Mouse (Mus musculus) gastrocnemius, postnatal 14 days (tissue): Measurements from ENCODE around the gene Tmc4. TPM values are rescaled to one million over a fixed set of nuclear protein-coding genes. Genes with fewer than 3 reads are reported as not detected.

ENCODE experiments used
- DNase-seq: peaks from one replicate; pipeline ENCODE4 v3.0.0; 2021; ENCODE audit warnings: mixed read lengths
- intact Hi-C: fragments of 180-260 bp; cut with DNase I; formaldehyde crosslinking; loops from one replicate; pipeline ENCODE4 v1.15.1; 2025; ENCODE audit warnings: low total_unique reads
- total RNA-seq, 2 experiments: library from RNA; stranded (reverse); gene quantifications; 2 replicates each; pipeline ENCODE4 v1.2.3; 2021

The Tmc4 gene
- total RNA-seq, 2 experiments from 2014 or later: 0.64 to 0.84 TPM

GRCm38 (mm10) chr7:3693809-3694075, 16.4 kb upstream of the Tmc4 start:
- no peak for DNase-seq
- intact Hi-C loops: no loop called here

- intact Hi-C loops: no loop called here
- peak; percentile 95 for DNase-seq
These were observed 15.8 kb upstream of the Tmc4 start, which contains the start of gene Mboat7 for GRCm38 (mm10) chr7:3692987-3693808. Gene Mboat7 (minus strand): TSS chr7:3693523.

DNA sequence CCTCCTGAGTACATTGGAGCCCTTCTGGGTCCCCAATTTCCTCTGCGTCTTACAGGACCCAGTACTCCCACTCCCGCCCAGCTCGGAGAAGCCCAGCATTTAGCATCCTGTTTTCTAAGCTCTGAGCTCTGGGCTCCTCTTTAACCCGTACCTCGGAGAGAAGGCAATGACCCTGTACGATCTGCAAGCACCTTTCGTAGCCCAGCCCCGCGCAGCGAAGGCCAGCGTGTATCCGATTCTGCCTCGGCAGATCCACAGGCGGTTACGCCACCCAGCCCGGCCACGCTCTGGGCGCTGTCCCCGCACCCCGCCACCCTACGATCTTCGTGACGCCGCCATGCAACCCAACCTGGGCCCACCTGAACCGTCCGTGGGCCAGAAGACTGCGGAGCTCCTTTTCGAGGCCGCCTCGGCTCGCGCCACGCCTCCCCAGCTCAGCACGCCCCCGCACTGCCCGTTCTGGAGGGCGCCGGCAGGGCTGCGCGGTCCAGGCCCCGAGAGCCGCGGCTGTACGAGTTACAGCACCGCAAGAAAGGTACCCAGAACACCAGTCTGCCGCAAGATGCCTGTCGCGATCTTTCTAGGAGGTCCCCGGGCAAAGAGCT, 15.1 kb upstream of the Tmc4 start, which contains the start of gene Tsen34:
Tsen34 (plus strand) TSS at position 482 of the 605 bp plus-strand sequence.
- intact Hi-C loops: no loop called here
- DNase-seq: no peak

- intact Hi-C loops: no loop called here
- DNase-seq: no peak
These were observed 14.6 kb upstream of the Tmc4 start for GRCm38 (mm10) chr7:3691919-3692318.

GRCm38 (mm10) chr7:3685400-3686187, 8.2 kb upstream of the Tmc4 start:
- DNase-seq: no peak
- intact Hi-C loops: no loop called here

- no peak for DNase-seq
- intact Hi-C loops: no loop called here
These were observed 7.3 kb upstream of the Tmc4 start for GRCm38 (mm10) chr7:3684698-3685097.

- DNase-seq: no peak
- intact Hi-C loops: no loop called here
These were observed 6.7 kb upstream of the Tmc4 start for GRCm38 (mm10) chr7:3683908-3684550.

DNA sequence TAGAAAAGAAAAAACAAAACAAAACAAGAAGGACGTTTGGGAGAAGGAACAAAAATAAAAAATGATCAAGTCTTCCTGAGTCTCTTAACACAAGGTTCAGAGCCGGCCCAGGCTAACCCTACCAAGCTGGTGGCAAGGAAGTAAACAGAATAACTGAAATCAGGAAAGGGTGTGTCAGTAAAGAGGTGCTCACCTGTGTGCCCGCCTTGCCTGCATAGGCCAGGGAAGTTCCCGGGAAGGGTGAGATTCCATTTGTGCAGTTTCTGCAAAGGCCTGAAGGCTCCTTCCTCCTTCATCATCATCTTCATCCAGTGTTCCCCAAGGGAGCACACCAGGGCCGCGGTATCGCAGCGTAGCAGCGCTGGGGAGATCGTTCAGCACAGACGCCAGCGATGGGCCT, 982 bp downstream of the Tmc4 start:
- no peak for DNase-seq
- intact Hi-C loops: no loop called here

DNA sequence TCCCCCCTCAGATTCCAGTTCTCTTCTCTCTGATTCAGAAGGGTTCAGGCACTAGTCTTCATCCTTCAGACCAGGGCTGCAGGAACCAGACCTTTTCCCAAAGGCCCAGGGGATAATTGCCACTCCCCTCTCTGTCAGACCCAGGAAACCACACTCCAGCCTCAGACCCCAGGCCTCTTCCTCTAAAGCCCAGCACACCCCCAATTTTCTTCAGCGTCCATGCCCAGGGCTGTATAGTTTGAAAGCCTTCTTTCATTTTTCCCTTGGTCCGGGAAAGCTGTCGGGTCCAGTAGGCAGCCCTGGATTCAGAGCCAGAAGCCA, 2.2 kb downstream of the Tmc4 start:
- intact Hi-C loops: no loop called here
- no peak for DNase-seq

GRCm38 (mm10) chr7:3674507-3675227, 2.7 kb downstream of the Tmc4 start:
- DNase-seq: peak; percentile 83
- intact Hi-C loops: no loop called here

DNA sequence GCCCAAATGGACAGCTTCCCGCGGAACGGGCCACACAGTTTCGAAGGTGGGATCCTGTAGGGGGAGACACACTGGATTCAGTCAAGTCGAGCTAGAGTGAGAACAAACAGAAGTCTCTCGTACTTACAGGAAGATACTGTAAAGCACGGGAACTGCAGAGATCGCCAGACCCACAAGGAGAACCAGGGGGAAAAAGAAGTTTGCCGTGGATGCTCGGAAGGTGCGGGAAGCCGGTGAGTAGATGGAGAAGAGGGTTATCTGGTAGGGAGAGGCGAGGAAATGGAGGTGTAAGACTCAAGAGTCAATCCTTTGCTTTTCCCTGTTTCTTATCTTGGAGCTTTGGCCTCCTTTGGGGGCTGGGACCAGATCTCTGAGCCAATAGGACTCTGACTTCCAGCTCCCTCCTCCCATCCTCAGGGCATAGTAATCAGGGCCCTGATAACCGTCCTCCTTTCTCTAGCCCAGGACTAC, 10.4 kb downstream of the Tmc4 start:
- intact Hi-C loops: no loop called here
- DNase-seq: no peak

DNA sequence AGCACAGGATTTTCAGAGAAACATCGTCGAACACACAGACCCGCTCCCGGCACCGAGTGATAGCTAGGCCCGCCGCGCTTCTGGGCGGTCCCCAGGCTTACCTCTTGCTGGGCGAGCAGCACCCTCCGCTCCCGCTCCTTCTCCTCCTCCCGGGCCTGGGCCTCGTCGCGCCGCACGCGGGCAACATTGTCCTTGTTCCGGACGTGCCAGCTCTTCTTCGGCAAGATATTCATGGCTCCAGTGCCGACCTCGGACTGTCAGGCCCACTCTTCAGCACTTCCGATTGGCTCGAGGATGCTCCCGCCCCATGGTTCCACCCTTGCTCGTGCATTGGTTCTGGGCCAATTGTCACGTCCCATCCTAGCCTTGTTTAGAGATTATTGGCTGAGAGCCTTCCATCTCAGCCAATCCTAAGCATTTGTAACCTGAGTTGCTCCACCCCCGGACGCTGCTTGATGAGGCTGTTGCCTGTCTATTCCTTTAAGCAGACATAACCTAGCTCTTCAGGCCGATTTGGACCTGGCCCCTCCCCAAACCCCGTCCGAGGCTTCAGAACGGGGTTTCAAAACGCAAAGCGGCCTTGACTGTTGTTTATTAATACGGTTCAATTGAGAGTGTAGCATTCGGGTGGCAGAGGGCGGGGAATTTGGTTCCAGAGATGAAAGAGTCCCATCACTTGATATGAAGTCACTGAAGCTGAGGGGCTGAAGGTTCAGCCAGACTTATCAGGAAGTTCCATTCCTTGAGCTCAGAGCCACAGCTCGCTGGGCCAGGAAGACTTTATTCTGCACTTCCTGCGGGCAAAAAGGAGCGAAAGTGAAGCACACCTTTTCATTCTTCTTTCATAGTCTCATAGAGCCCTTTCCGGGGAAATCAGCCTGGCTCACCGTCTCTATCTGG, 11.9 kb downstream of the Tmc4 start, which contains the start of gene Leng1:
Leng1 (minus strand) TSS at position 626 of the 900 bp plus-strand sequence.
- intact Hi-C loops: no loop called here
- DNase-seq: peak; percentile 97

DNA sequence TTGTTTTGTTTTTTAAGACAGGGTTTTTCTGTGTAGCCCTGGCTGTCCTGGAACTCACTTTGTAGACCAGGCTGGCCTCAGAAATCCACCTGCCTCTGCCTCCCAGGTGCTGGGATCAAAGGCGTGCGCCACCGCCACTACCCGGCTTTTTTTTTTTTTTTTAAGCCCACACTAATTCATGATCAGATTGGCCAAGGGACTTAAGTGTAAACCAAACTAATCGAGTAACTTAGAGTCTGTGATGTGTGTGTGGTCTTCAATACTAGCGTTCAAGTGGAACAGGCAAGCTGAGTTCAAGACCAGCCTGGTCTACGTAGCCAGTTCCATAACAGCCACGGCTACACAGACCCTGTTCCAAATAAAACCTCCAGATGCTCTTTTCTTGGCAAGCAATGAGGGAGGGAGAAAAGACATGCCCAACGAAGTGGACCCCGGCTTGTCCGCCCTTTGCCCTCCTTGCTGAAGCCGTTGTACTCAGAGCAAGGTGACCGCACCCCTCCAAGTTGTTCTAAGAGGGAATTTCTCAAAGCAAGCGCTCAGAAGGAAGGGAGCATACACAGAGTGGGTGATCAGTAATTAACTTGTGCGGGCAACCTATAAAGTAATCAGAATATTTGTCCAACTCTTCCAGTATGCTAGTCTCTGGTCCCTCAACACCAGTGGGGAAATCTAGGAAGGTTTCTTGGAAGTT, 12.7 kb downstream of the Tmc4 start:
- intact Hi-C loops: no loop called here
- no peak for DNase-seq

- DNase-seq: no peak
- intact Hi-C loops: no loop called here
These were observed 18.8 kb downstream of the Tmc4 start for GRCm38 (mm10) chr7:3658578-3658977.

GRCm38 (mm10) chr7:3656966-3657365, 20.4 kb downstream of the Tmc4 start:
- intact Hi-C loops: no loop called here
- DNase-seq: no peak

DNA sequence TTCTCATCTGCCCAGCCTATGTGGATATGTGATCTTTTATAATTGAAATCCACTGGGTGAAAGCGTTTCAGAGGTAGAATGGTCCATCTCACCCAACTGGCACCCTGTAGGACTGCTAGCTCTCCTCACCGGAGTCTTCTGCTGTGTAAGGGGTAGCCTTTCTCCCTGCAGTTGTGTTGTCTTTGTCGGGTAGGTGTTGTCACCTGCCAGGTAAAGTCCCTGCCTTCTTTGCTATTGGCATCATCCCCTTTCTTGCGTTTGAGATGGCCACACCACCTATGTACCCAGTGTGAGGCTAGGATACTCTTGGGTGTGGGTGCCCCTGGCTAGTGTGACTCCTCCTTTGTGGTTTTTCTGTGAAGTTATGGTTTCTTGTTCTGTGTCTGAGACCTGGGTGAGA, 30.7 kb downstream of the Tmc4 start:
- intact Hi-C loops: no loop called here
- DNase-seq: no peak

GRCm38 (mm10) chr7:3646188-3646587, 31.2 kb downstream of the Tmc4 start:
- DNase-seq: no peak
- intact Hi-C loops: no loop called here

DNA sequence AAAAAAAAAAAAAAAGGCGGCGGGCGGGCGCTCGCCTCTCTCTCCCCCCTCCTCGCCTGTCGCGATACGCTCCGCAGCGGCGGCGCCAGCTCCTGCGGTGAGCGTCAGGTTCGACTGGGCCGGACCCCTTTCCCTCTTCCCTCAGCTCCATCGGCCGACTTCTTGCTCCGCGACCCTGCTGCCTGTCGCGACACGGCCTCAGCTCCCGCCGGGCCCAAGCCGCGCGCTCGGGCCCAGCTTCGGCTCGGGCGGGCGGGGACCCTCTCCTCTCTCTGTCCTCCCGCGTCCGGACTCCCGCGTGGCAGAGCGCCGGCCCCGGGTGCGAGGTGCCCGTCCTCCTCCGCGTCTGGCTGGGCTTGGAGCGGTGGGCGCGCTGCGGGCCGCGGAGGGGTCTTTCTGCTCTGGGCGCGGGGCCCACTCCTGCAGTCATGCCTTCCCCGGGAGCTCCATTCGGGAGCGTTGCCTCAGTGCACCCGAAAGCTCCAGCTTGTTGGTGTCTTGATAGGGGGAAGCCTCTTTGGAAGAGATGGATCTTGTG, 31.8 kb downstream of the Tmc4 start:
- DNase-seq: no peak
- intact Hi-C loops: no loop called here
